Mouse (Mus musculus): ENCODE results near the gene Ttc9c. TPM values are rescaled to one million over a fixed set of nuclear protein-coding genes. Genes with fewer than 3 reads are reported as not detected.
"Not testable (repeated sequence)": the region's sequence is repeated elsewhere in the genome, so short reads cannot be mapped to it uniquely, and the experiment has no call there.

Gene Ttc9c
- total RNA-seq, 2 experiments from 2014 or later: 11.9 to 12.6 TPM

- DNase-seq: no peak
- no peak for TF ChIP-seq CTCF (IDR thresholded peaks at IDR 0.05)
- peak overlapping the region; percentile 82 for H3K4me3 ChIP-seq
- intact Hi-C loops (cut with DNase I): no loop called here
- H3K27ac ChIP-seq: peak overlapping the region; percentile 71
These were observed 21.9 kb upstream of the Ttc9c start for GRCm38 (mm10) chr19:8841012-8841411.

- peak; percentile 75 for DNase-seq
- intact Hi-C loops (cut with DNase I): no loop called here
- H3K27ac ChIP-seq: peak overlapping the region; percentile 71
- peak overlapping the region; percentile 82 for H3K4me3 ChIP-seq
- no peak for TF ChIP-seq CTCF (IDR thresholded peaks at IDR 0.05)
These were observed 21.0 kb upstream of the Ttc9c start for GRCm38 (mm10) chr19:8839908-8840791.

GRCm38 (mm10) chr19:8839103-8839907, 20.2 kb upstream of the Ttc9c start, which contains the start of gene Gng3:
TSS of gene Gng3 (minus strand) at chr19:8839194.
- intact Hi-C loops (cut with DNase I): no loop called here
- H3K27ac ChIP-seq: peak within 1 kb of the TSS; percentile 94
- TF ChIP-seq CTCF (IDR thresholded peaks at IDR 0.05): no peak
- no peak for DNase-seq
- H3K4me3 ChIP-seq: peak within 1 kb of the TSS; percentile 95

GRCm38 (mm10) chr19:8838041-8838730, 19.1 kb upstream of the Ttc9c start:
- H3K4me3 ChIP-seq: peak overlapping the region; percentile 95
- DNase-seq: peak; percentile 51
- TF ChIP-seq CTCF (IDR thresholded peaks at IDR 0.05): no peak
- peak overlapping the region; percentile 94 for H3K27ac ChIP-seq
- intact Hi-C loops (cut with DNase I): no loop called here

GRCm38 (mm10) chr19:8837251-8837791, 18.2 kb upstream of the Ttc9c start, which contains the start of gene Bscl2:
TSS of gene Bscl2 (plus strand) at chr19:8837467.
- peak; percentile 78 for TF ChIP-seq CTCF (IDR thresholded peaks at IDR 0.05)
- intact Hi-C loops (cut with DNase I): no loop called here
- DNase-seq: peak; percentile 89
- H3K27ac ChIP-seq: peak within 1 kb of the TSS; percentile 94
- H3K4me3 ChIP-seq: peak within 1 kb of the TSS; percentile 95

GRCm38 (mm10) chr19:8836327-8836726, 17.2 kb upstream of the Ttc9c start:
- H3K27ac ChIP-seq: peak overlapping the region; percentile 94; the same call in 1 of the 2 replicates
- DNase-seq; H3K4me3 ChIP-seq; intact Hi-C loops (cut with DNase I): not testable (repeated sequence)

- no peak overlapping the region for H3K27ac ChIP-seq
- no peak for TF ChIP-seq CTCF (IDR thresholded peaks at IDR 0.05)
- DNase-seq: no peak
- intact Hi-C loops (cut with DNase I): no loop called here
- H3K4me3 ChIP-seq: no peak overlapping the region
These were observed 13.8 kb upstream of the Ttc9c start for GRCm38 (mm10) chr19:8832971-8833370.

- intact Hi-C loops (cut with DNase I): no loop called here
- H3K27ac ChIP-seq: no peak overlapping the region
These were observed 12.1 kb upstream of the Ttc9c start for GRCm38 (mm10) chr19:8831262-8831661.

GRCm38 (mm10) chr19:8830664-8831063, 11.5 kb upstream of the Ttc9c start:
- DNase-seq: no peak
- intact Hi-C loops (cut with DNase I): no loop called here
- H3K4me3 ChIP-seq: no peak overlapping the region
- no peak overlapping the region for H3K27ac ChIP-seq
- TF ChIP-seq CTCF (IDR thresholded peaks at IDR 0.05): no peak

More at GRCm38 (mm10) chr19:8831262-8831661, 12.1 kb upstream of the Ttc9c start:
- no peak overlapping the region for H3K4me3 ChIP-seq
- no peak for TF ChIP-seq CTCF (IDR thresholded peaks at IDR 0.05)
- no peak for DNase-seq

GRCm38 (mm10) chr19:8829660-8830059, 10.5 kb upstream of the Ttc9c start, which contains the start of gene AC129217.1:
TSS of gene AC129217.1 (plus strand) at chr19:8829773.
- no peak within 1 kb of the TSS for H3K4me3 ChIP-seq
- no peak for TF ChIP-seq CTCF (IDR thresholded peaks at IDR 0.05)
- no peak for DNase-seq
- no peak within 1 kb of the TSS for H3K27ac ChIP-seq
- intact Hi-C loops (cut with DNase I): no loop called here

GRCm38 (mm10) chr19:8822696-8823095, 3.6 kb upstream of the Ttc9c start:
- Histone ChIP-seq H3K4me3 (peak overlapping the region; percentile 86), H3K27ac (no peak overlapping the region)
- TF ChIP-seq CTCF (IDR thresholded peaks at IDR 0.05): no peak
- DNase-seq: no peak
- intact Hi-C loops (cut with DNase I): no loop called here

- intact Hi-C loops (cut with DNase I): no loop called here
- Histone ChIP-seq H3K4me3 (peak overlapping the region; percentile 86), H3K27ac (peak overlapping the region; percentile 100)
- DNase-seq: no peak
- no peak for TF ChIP-seq CTCF (IDR thresholded peaks at IDR 0.05)
These were observed 2.0 kb upstream of the Ttc9c start for GRCm38 (mm10) chr19:8821146-8821545.
